Mouse (Mus musculus) heart, adult 2 months (tissue): Measurements from ENCODE around the gene Gm49711. TPM values are rescaled to one million over a fixed set of nuclear protein-coding genes. Genes with fewer than 3 reads are reported as not detected.

Experiments used
- DNase-seq, 2 experiments: peaks; one replicate each; pipeline ENCODE4 v3.0.0; 2021
- H3K27ac ChIP-seq: fragments of 200-600 bp; 2 replicates; pipeline ENCODE4 v1.8.1; 2022
- H3K27me3 ChIP-seq: fragments of 200-500 bp; 2 replicates; pipeline ENCODE4 v1.6.1; 2012; ENCODE audit warnings: mild to moderate bottlenecking, low read length, inconsistent platforms, mixed read lengths; ENCODE audit not compliant: control insufficient read depth, insufficient read depth
- H3K36me3 ChIP-seq: fragments of 200-500 bp; 2 replicates; pipeline ENCODE4 v1.6.1; 2012; ENCODE audit warnings: low read length, inconsistent platforms; ENCODE audit not compliant: control insufficient read depth, insufficient read depth
- H3K4me1 ChIP-seq: fragments of 200-500 bp; 2 replicates; pipeline ENCODE4 v1.6.1; 2011; ENCODE audit warnings: low read length; ENCODE audit not compliant: control insufficient read depth, insufficient read depth
- H3K4me3 ChIP-seq: fragments of 200-600 bp; 2 replicates; pipeline ENCODE4 v1.8.1; 2022
- H3K79me2 ChIP-seq: fragments of 200-500 bp; replicated peaks from 2 replicates; pipeline ENCODE4 v1.6.1; 2012; ENCODE audit warnings: mild to moderate bottlenecking, inconsistent platforms, low read length, moderate library complexity, mixed read lengths; ENCODE audit not compliant: control insufficient read depth, insufficient read depth
- H3K9ac ChIP-seq: fragments of 200-500 bp; 2 replicates; pipeline ENCODE4 v1.6.1; 2012; ENCODE audit warnings: low read depth, mild to moderate bottlenecking, control low read depth, inconsistent platforms, low read length, mixed read lengths
- CTCF ChIP-seq: fragments of 200-600 bp; IDR thresholded peaks from 2 replicates; pipeline ENCODE4 v1.8.1; 2022; ENCODE audit warnings: antibody characterized with exemption, mild to moderate bottlenecking, moderate library complexity
- EP300 ChIP-seq: fragments of 200-500 bp; IDR thresholded peaks from 2 replicates; pipeline ENCODE4 v1.6.1; 2011; ENCODE audit warnings: low read depth, low read length, control low read depth; ENCODE audit not compliant: insufficient read depth
- POLR2A ChIP-seq: fragments of 200-500 bp; IDR thresholded peaks from 2 replicates; pipeline ENCODE4 v1.6.1; 2011; ENCODE audit warnings: mild to moderate bottlenecking, low read depth, low read length, control low read depth; ENCODE audit not compliant: insufficient read depth
- WGBS: fragments of 180-500 bp; shearing (Covaris S2); methylation state at CpG from one replicate; pipeline ENCODE4 v1.1.7; 2018; 5-methylcytosine and 5-hydroxymethylcytosine counted together
- intact Hi-C: fragments of 180-260 bp; cut with DNase I; formaldehyde crosslinking; loops from one replicate; pipeline ENCODE4 v1.15.1; 2025
- polyA plus RNA-seq: library from polyadenylated mRNA; depleted of rRNA; stranded (reverse); fragments of >200 nt; gene quantifications from 2 replicates; pipeline ENCODE4 v1.2.3, GENCODE M21; 2012
- total RNA-seq, 2 experiments: library from RNA; stranded (reverse); gene quantifications; 2 replicates each; pipeline ENCODE4 v1.2.3; 2021

The Gm49711 gene
- total and polyA plus RNA-seq, 3 experiments, result not detected

GRCm38 (mm10) chr16:92039966-92040365 is 18.1 kb upstream of the Gm49711 start:
- TF ChIP-seq CTCF (no peak), EP300 (no peak), POLR2A (no peak)
- H3K4me1 ChIP-seq, result peaks cover 2% of the 10 kb centered on the region; the same call in 1 of the 2 replicates
- WGBS, result 96% methylated on average over 11 of the region's 11 CpGs

DNA sequence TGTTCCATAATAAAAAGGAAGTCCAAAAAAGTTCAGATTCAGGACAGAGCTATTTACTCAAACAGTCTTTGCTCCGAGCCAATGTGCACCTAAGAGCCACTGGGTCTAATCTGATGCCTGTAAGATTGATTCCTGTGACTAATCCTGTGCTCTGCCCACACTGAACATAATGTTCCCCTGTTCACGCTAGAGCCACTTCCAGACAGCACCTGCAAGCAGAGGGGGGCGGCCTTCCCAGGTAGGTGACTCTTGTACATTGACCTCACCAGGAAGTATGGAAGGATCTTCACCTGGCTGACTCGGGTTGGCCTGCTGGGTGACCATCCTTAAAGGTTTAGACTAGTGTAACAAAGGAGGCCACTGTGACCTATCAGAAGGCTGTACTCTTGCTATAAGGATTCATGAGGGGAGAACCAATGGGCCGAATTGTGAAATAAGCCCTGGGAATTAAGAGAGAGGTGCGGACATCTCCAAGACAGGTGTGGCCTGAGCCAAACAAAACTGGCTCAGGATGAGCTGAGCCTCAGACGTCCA is 6.3 kb upstream of the Gm49711 start:
- no peak overlapping the region for H3K9ac ChIP-seq
- H3K79me2 ChIP-seq, result no peaks in the 10 kb centered on the region
- H3K36me3 ChIP-seq, result no peaks in the 10 kb centered on the region
- intact Hi-C loops, result no loop called here
- H3K27me3 ChIP-seq, result peaks cover 2% of the 10 kb centered on the region; the same call in 1 of the 2 replicates
- H3K4me1 ChIP-seq, result no peaks in the 10 kb centered on the region
- TF ChIP-seq POLR2A (no peak), EP300 (no peak), CTCF (no peak)
- no peak overlapping the region for H3K4me3 ChIP-seq
- 82% methylated on average over 7 of the region's 7 CpGs for WGBS
- no peak for DNase-seq
- H3K27ac ChIP-seq, result no peak overlapping the region

More at GRCm38 (mm10) chr16:92039966-92040365, 18.1 kb upstream of the Gm49711 start:
- Histone ChIP-seq H3K36me3 (no peaks in the 10 kb centered on the region), H3K4me3 (no peak overlapping the region), H3K27me3 (no peaks in the 10 kb centered on the region), H3K27ac (no peak overlapping the region), H3K79me2 (no peaks in the 10 kb centered on the region), H3K9ac (no peak overlapping the region)
- DNase-seq, result no peak
- intact Hi-C loops, result no loop called here

DNA sequence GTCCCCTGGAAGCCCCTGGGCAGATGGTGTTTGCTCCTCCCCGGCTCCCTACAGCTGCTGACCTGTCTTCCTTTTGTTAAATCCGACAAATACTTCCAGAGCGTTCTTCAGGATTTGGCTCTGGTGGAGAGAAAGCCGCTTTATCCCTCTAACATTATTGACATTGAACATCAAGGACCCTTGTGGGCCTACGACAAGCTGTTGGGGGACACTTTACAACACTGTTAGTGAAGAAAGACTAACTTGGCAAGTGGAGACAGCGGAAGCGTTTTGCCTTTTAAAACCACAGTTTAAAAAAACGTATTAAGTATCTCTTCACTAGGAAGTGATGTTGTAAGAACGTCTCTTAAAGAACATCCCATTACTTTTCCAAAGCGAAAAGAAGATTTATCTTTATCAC is 5.5 kb upstream of the Gm49711 start:
- WGBS, result 86% methylated on average over 10 of the region's 10 CpGs
- intact Hi-C loops, result no loop called here
- Histone ChIP-seq H3K36me3 (no peaks in the 10 kb centered on the region), H3K9ac (no peak overlapping the region), H3K79me2 (no peaks in the 10 kb centered on the region), H3K27me3 (peaks cover 2% of the 10 kb centered on the region; the same call in 1 of the 2 replicates), H3K27ac (no peak overlapping the region), H3K4me3 (no peak overlapping the region), H3K4me1 (no peaks in the 10 kb centered on the region)
- no peak for DNase-seq
- TF ChIP-seq POLR2A (no peak), CTCF (no peak), EP300 (no peak)

DNA sequence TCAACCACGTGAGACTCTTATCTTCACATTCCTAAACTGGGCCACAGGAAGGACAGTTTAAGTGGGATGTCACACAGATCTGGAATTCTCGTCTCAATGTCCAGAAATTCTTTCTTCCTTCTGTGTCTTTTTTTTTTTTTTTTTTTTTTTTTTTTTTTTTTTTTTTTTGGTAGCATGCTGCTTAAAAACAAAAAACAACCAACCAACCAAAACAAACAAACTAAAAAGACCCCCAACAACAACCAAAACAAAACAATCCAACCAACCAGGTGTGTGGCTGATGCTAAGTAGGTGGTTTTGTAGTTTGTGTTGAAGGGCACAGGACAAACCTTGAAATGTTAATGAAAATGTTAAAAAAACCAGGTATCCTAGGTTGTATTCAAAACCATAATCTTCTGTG is 1.4 kb upstream of the Gm49711 start:
- no peak for DNase-seq
- H3K4me1 ChIP-seq, result peaks cover 2% of the 10 kb centered on the region
- no peak overlapping the region; the same call in 1 of the 2 replicates for H3K27ac ChIP-seq
- H3K9ac ChIP-seq, result no peak overlapping the region; the same call in 1 of the 2 replicates
- H3K79me2 ChIP-seq, result no peaks in the 10 kb centered on the region; the same call in 1 of the 2 replicates
- peaks cover 4% of the 10 kb centered on the region; the same call in 1 of the 2 replicates for H3K36me3 ChIP-seq
- 33% methylated on average over 2 of the region's 2 CpGs for WGBS
- H3K4me3 ChIP-seq, result no peak overlapping the region
- no peaks in the 10 kb centered on the region for H3K27me3 ChIP-seq
- intact Hi-C loops, result loop anchor here (2.0 to 5.0 kb wide), 2 partner anchors 39 to 230 kb away; no protein-coding TSS in a partner anchor
- TF ChIP-seq EP300 (no peak), POLR2A (no peak), CTCF (no peak)

DNA sequence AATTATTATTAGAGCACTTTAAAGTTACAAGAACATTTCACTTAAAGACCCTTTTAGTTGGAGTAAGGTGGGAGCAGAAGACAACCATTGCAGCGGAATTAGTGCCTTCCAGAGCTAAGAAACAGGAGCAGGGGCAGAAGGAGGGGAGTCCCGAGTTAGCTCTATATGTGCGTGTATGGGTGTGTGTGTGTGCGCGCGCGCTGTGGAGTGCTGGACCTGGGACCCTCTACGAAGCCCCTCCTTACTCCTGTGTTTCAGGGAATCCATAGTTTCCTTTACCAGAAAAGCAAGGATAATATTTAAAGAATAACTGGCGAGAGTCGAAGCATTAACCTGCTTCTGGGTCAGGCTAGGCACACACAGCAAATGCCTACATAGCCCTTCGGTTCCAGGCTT is 662 bp upstream of the Gm49711 start:
- 8% methylated on average over 11 of the region's 11 CpGs for WGBS
- intact Hi-C loops, result loop anchor here (2.0 to 5.0 kb wide), 2 partner anchors 40 to 229 kb away; no protein-coding TSS in a partner anchor
- no peaks in the 10 kb centered on the region; the same call in 1 of the 2 replicates for H3K79me2 ChIP-seq
- peak overlapping the region; percentile 93 for H3K4me3 ChIP-seq
- DNase-seq, result no peak
- no peak for TF ChIP-seq CTCF
- no peak for TF ChIP-seq POLR2A
- TF ChIP-seq EP300, result no peak
- H3K27ac ChIP-seq, result peak overlapping the region; percentile 96
- H3K9ac ChIP-seq, result peak overlapping the region; percentile 100
- peaks cover 2% of the 10 kb centered on the region for H3K4me1 ChIP-seq
- H3K36me3 ChIP-seq, result peaks cover 4% of the 10 kb centered on the region; the same call in 1 of the 2 replicates
- H3K27me3 ChIP-seq, result no peaks in the 10 kb centered on the region
